Mouse (Mus musculus) heart, embryonic 12.5 days (tissue): ENCODE measurements around the gene Cd28. TPM values are rescaled to one million over a fixed set of nuclear protein-coding genes. Genes with fewer than 3 reads are reported as not detected.
A peak's percentile ranks its signal among the peaks of the same experiment; 100 is the strongest.

Source experiments
- ATAC-seq: fragments of 200-750 bp; cut with Nextera tagmentation; 2 replicates; pipeline ENCODE4 v1.8.0; 2017; ENCODE audit warnings: moderate TSS enrichment, moderate library complexity; ENCODE audit not compliant: insufficient number of reproducible peaks, low FRiP score
- H3K27ac ChIP-seq: fragments of 300-500 bp; sonication (generic); 2 replicates; pipeline ENCODE4 v1.5.1; 2016; ENCODE audit warnings: mild to moderate bottlenecking, moderate library complexity; ENCODE audit not compliant: poor library complexity, severe bottlenecking
- H3K27me3 ChIP-seq: fragments of 300-500 bp; sonication (generic); replicated peaks from 2 replicates; pipeline ENCODE4 v1.6.1; 2016; ENCODE audit warnings: mild to moderate bottlenecking, moderate library complexity
- H3K36me3 ChIP-seq: fragments of 300-500 bp; sonication (generic); 2 replicates; pipeline ENCODE4 v1.6.1; 2016; ENCODE audit warnings: mild to moderate bottlenecking, moderate library complexity
- H3K4me1 ChIP-seq: fragments of 300-500 bp; sonication (generic); replicated peaks from 2 replicates; pipeline ENCODE4 v1.6.1; 2016; ENCODE audit warnings: mild to moderate bottlenecking
- H3K4me2 ChIP-seq: fragments of 300-500 bp; sonication (generic); 2 replicates; pipeline ENCODE4 v1.6.1; 2016; ENCODE audit warnings: mild to moderate bottlenecking, moderate library complexity
- H3K4me3 ChIP-seq: fragments of 300-500 bp; sonication (generic); 2 replicates; pipeline ENCODE4 v1.5.1; 2016; ENCODE audit warnings: mild to moderate bottlenecking
- H3K9ac ChIP-seq: fragments of 300-500 bp; sonication (generic); 2 replicates; pipeline ENCODE4 v1.6.1; 2016; ENCODE audit warnings: mild to moderate bottlenecking, moderate library complexity
- H3K9me3 ChIP-seq: fragments of 300-500 bp; sonication (generic); replicated peaks from 2 replicates; pipeline ENCODE4 v1.6.1; 2016; ENCODE audit warnings: mild to moderate bottlenecking, moderate library complexity
- WGBS: fragments of 180-500 bp; shearing (Covaris S2); methylation state at CpG from one replicate; pipeline ENCODE4 v1.1.7; 2016; 5-methylcytosine and 5-hydroxymethylcytosine counted together
- polyA plus RNA-seq: library from polyadenylated mRNA; unstranded; fragments of >200 nt; fragmentation: Nextera tagmentation; extraction: Ambion mirVana; gene quantifications from 2 replicates; pipeline ENCODE4 v1.2.1, GENCODE M21; 2016

Cd28 gene
- 0.06 and 0.17 TPM in 2 replicates for polyA plus RNA-seq

- no peak for ATAC-seq
- H3K4me2 ChIP-seq, result no peak within 1 kb of the TSS
- H3K27ac ChIP-seq, result peak within 1 kb of the TSS; percentile 55
- 0 out of 2 replicates have a peak, but pooled peaks cover 6% of the 10 kb centered on the region for H3K9me3 ChIP-seq
- no peaks in the 10 kb centered on the region for H3K36me3 ChIP-seq
- H3K9ac ChIP-seq, result no peak within 1 kb of the TSS
- peaks cover 5% of the 10 kb centered on the region for H3K4me1 ChIP-seq
- H3K27me3 ChIP-seq, result no peaks in the 10 kb centered on the region
- WGBS, result 80% methylated on average over 5 of the region's 5 CpGs
- no peak within 1 kb of the TSS for H3K4me3 ChIP-seq
Observed at GRCm38 (mm10) chr1:60716567-60716966, at the start of gene Cd28. Cd28 (plus strand) TSS chr1:60716800.

- WGBS, result 68% methylated on average over 17 of the region's 17 CpGs
- Histone ChIP-seq H3K9me3 (no peaks in the 10 kb centered on the region), H3K36me3 (no peaks in the 10 kb centered on the region), H3K27me3 (no peaks in the 10 kb centered on the region), H3K4me3 (no peak overlapping the region), H3K9ac (no peak overlapping the region), H3K4me2 (no peak overlapping the region; the same call in 1 of the 2 replicates), H3K4me1 (no peaks in the 10 kb centered on the region), H3K27ac (no peak overlapping the region)
- ATAC-seq, result no peak
Observed at GRCm38 (mm10) chr1:60667873-60668616, 48.6 kb upstream of the Cd28 start.

- Histone ChIP-seq H3K9ac (no peak overlapping the region), H3K27me3 (no peaks in the 10 kb centered on the region), H3K4me3 (no peak overlapping the region), H3K9me3 (no peaks in the 10 kb centered on the region), H3K4me1 (no peaks in the 10 kb centered on the region), H3K27ac (no peak overlapping the region), H3K4me2 (no peak overlapping the region), H3K36me3 (no peaks in the 10 kb centered on the region)
- ATAC-seq, result no peak
- 68% methylated on average over 9 of the region's 9 CpGs for WGBS
Observed at GRCm38 (mm10) chr1:60669048-60669447, 47.6 kb upstream of the Cd28 start.

- Histone ChIP-seq H3K4me3 (no peak overlapping the region), H3K27me3 (no peaks in the 10 kb centered on the region), H3K4me2 (no peak overlapping the region), H3K27ac (no peak overlapping the region), H3K9me3 (no peaks in the 10 kb centered on the region), H3K9ac (no peak overlapping the region), H3K36me3 (no peaks in the 10 kb centered on the region), H3K4me1 (no peaks in the 10 kb centered on the region)
- ATAC-seq, result no peak
- WGBS, result 90% methylated on average over 2 of the region's 2 CpGs
Observed at GRCm38 (mm10) chr1:60669664-60670063, 46.9 kb upstream of the Cd28 start.

- Histone ChIP-seq H3K27ac (no peak overlapping the region), H3K4me1 (no peaks in the 10 kb centered on the region), H3K4me3 (no peak overlapping the region), H3K9me3 (no peaks in the 10 kb centered on the region), H3K9ac (no peak overlapping the region), H3K36me3 (no peaks in the 10 kb centered on the region), H3K27me3 (no peaks in the 10 kb centered on the region), H3K4me2 (no peak overlapping the region)
- 80% methylated on average over 5 of the region's 5 CpGs for WGBS
- no peak for ATAC-seq
Observed at GRCm38 (mm10) chr1:60670172-60670571, 46.4 kb upstream of the Cd28 start.

- WGBS, result 88% methylated on average over 4 of the region's 4 CpGs
- Histone ChIP-seq H3K36me3 (no peaks in the 10 kb centered on the region), H3K27me3 (no peaks in the 10 kb centered on the region), H3K9ac (no peak overlapping the region), H3K4me1 (no peaks in the 10 kb centered on the region; the same call in 1 of the 2 replicates), H3K9me3 (0 out of 2 replicates have a peak, but pooled peaks cover 4% of the 10 kb centered on the region), H3K4me2 (no peak overlapping the region), H3K4me3 (no peak overlapping the region), H3K27ac (no peak overlapping the region)
- no peak for ATAC-seq
Observed at GRCm38 (mm10) chr1:60683766-60684165, 32.8 kb upstream of the Cd28 start.

GRCm38 (mm10) chr1:60696115-60696895 is 20.3 kb upstream of the Cd28 start:
- Histone ChIP-seq H3K9ac (no peak overlapping the region), H3K4me3 (no peak overlapping the region), H3K4me2 (no peak overlapping the region), H3K9me3 (peaks cover 5% of the 10 kb centered on the region; the same call in 1 of the 2 replicates), H3K27ac (no peak overlapping the region), H3K27me3 (no peaks in the 10 kb centered on the region), H3K36me3 (no peaks in the 10 kb centered on the region), H3K4me1 (no peaks in the 10 kb centered on the region)
- 77% methylated on average over 3 of the region's 3 CpGs for WGBS
- no peak for ATAC-seq

GRCm38 (mm10) chr1:60702641-60703040 is 14.0 kb upstream of the Cd28 start:
- peaks cover 2% of the 10 kb centered on the region; the same call in 1 of the 2 replicates for H3K9me3 ChIP-seq
- no peaks in the 10 kb centered on the region for H3K36me3 ChIP-seq
- H3K4me3 ChIP-seq, result no peak overlapping the region
- no peak overlapping the region for H3K27ac ChIP-seq
- no peak for ATAC-seq
- 28% methylated on average over 2 of the region's 2 CpGs for WGBS
- H3K4me1 ChIP-seq, result peaks cover 3% of the 10 kb centered on the region; the same call in 1 of the 2 replicates
- no peak overlapping the region for H3K4me2 ChIP-seq
- H3K27me3 ChIP-seq, result no peaks in the 10 kb centered on the region
- H3K9ac ChIP-seq, result no peak overlapping the region

GRCm38 (mm10) chr1:60713238-60713637 is 3.4 kb upstream of the Cd28 start:
- ATAC-seq, result no peak
- Histone ChIP-seq H3K4me2 (no peak overlapping the region), H3K4me3 (no peak overlapping the region), H3K36me3 (no peaks in the 10 kb centered on the region), H3K9me3 (no peaks in the 10 kb centered on the region), H3K27ac (no peak overlapping the region), H3K4me1 (peaks cover 5% of the 10 kb centered on the region), H3K27me3 (no peaks in the 10 kb centered on the region), H3K9ac (no peak overlapping the region)
- 79% methylated on average over 3 of the region's 3 CpGs for WGBS

- 0 out of 2 replicates have a peak, but pooled peaks cover 6% of the 10 kb centered on the region for H3K9me3 ChIP-seq
- no peak overlapping the region for H3K4me3 ChIP-seq
- 0 out of 2 replicates have a peak, but pooled peaks have one; percentile 6 for ATAC-seq
- H3K27me3 ChIP-seq, result no peaks in the 10 kb centered on the region
- no peaks in the 10 kb centered on the region for H3K36me3 ChIP-seq
- peaks cover 5% of the 10 kb centered on the region for H3K4me1 ChIP-seq
- H3K9ac ChIP-seq, result no peak overlapping the region
- no peak overlapping the region for H3K4me2 ChIP-seq
- peak overlapping the region; percentile 55 for H3K27ac ChIP-seq
- 47% methylated on average over 8 of the region's 8 CpGs for whole genome bisulfite sequencing
Observed at GRCm38 (mm10) chr1:60715651-60716196, 876 bp upstream of the Cd28 start.

- H3K4me3 ChIP-seq, result no peak overlapping the region
- H3K27ac ChIP-seq, result no peak overlapping the region
- 72% methylated on average over 4 of the region's 4 CpGs for WGBS
- H3K27me3 ChIP-seq, result no peaks in the 10 kb centered on the region
- H3K4me2 ChIP-seq, result no peak overlapping the region
- no peaks in the 10 kb centered on the region for H3K36me3 ChIP-seq
- no peak overlapping the region for H3K9ac ChIP-seq
- ATAC-seq, result no peak
- 0 out of 2 replicates have a peak, but pooled peaks cover 6% of the 10 kb centered on the region for H3K9me3 ChIP-seq
- H3K4me1 ChIP-seq, result peaks cover 5% of the 10 kb centered on the region
Observed at GRCm38 (mm10) chr1:60718580-60718979, 2.0 kb downstream of the Cd28 start.
